Mouse (Mus musculus) heart, embryonic 13.5 days (tissue): ENCODE measurements around the gene Col27a1. TPM values are rescaled to one million over a fixed set of nuclear protein-coding genes. Genes with fewer than 3 reads are reported as not detected.

ENCODE experiments used
- ATAC-seq: fragments of 200-750 bp; cut with Nextera tagmentation; 2 replicates; pipeline ENCODE4 v1.8.0; 2017; ENCODE audit warnings: moderate TSS enrichment; ENCODE audit not compliant: insufficient number of reproducible peaks, low FRiP score, low TSS enrichment; ENCODE audit errors: extremely low read depth
- H3K27ac ChIP-seq: fragments of 300-500 bp; sonication (generic); replicated peaks from 2 replicates; pipeline ENCODE4 v1.5.1; 2015; ENCODE audit warnings: moderate library complexity, mild to moderate bottlenecking, inconsistent platforms
- H3K27me3 ChIP-seq: fragments of 300-500 bp; sonication (generic); replicated peaks from 2 replicates; pipeline ENCODE4 v1.6.1; 2015; ENCODE audit warnings: mild to moderate bottlenecking, inconsistent platforms
- H3K36me3 ChIP-seq: fragments of 300-500 bp; sonication (generic); 2 replicates; pipeline ENCODE4 v1.6.1; 2015; ENCODE audit warnings: mild to moderate bottlenecking, inconsistent platforms
- H3K4me1 ChIP-seq: fragments of 300-500 bp; sonication (generic); 2 replicates; pipeline ENCODE4 v1.6.1; 2015; ENCODE audit warnings: inconsistent platforms
- H3K4me2 ChIP-seq: fragments of 300-500 bp; sonication (generic); 2 replicates; pipeline ENCODE4 v1.6.1; 2015; ENCODE audit warnings: inconsistent platforms, mild to moderate bottlenecking, moderate library complexity
- H3K4me3 ChIP-seq: fragments of 300-500 bp; sonication (generic); 2 replicates; pipeline ENCODE4 v1.5.1; 2015; ENCODE audit warnings: moderate library complexity, mild to moderate bottlenecking, inconsistent platforms
- H3K9ac ChIP-seq: fragments of 300-500 bp; sonication (generic); 2 replicates; pipeline ENCODE4 v1.6.1; 2015; ENCODE audit warnings: inconsistent platforms, mild to moderate bottlenecking, moderate library complexity
- H3K9me3 ChIP-seq: fragments of 300-500 bp; sonication (generic); 2 replicates; pipeline ENCODE4 v1.6.1; 2016; ENCODE audit warnings: inconsistent platforms
- WGBS: fragments of 180-500 bp; shearing (Covaris S2); methylation state at CpG from one replicate; pipeline ENCODE4 v1.1.7; 2015; ENCODE audit warnings: mixed read lengths; 5-methylcytosine and 5-hydroxymethylcytosine counted together
- polyA plus RNA-seq: library from polyadenylated mRNA; unstranded; fragments of >200 nt; fragmentation: Nextera tagmentation; extraction: Ambion mirVana; gene quantifications from 2 replicates; pipeline ENCODE4 v1.2.1, GENCODE M21; 2015

Col27a1 gene
- polyA plus RNA-seq, 1 experiment from 2014 or later: 4.2 TPM

GRCm38 (mm10) chr4:63203874-63204273, 9.9 kb upstream of the Col27a1 start:
- Histone ChIP-seq H3K4me2 (no peak overlapping the region), H3K4me1 (peaks cover 29% of the 10 kb centered on the region), H3K36me3 (no peaks in the 10 kb centered on the region), H3K9ac (no peak overlapping the region), H3K9me3 (no peaks in the 10 kb centered on the region), H3K4me3 (no peak overlapping the region), H3K27ac (no peak overlapping the region), H3K27me3 (no peaks in the 10 kb centered on the region)
- no peak for ATAC-seq
- WGBS: 78% methylated on average over 7 of the region's 7 CpGs

DNA sequence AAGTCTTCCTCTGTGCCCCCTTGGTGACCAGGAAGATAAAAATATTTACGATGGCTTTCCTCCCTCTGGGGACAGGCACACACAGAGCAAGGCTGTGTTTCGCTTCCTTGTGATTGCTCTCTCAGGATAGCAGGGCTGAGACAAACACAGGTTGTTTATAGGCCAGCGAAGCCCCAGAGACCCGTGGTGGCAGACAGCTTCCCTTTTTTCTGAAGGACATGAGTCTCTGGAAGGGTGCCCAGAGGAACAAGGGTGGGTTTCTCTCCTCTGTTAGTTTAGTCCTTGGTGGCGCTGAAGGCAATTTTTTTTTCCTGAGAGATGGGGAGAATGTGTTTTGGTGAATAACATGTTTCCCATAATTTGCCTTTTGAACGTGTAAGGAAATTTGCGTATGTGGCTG, 8.2 kb upstream of the Col27a1 start:
- 57% methylated on average over 7 of the region's 7 CpGs for WGBS
- Histone ChIP-seq H3K27me3 (0 out of 2 replicates have a peak, but pooled peaks cover 4% of the 10 kb centered on the region), H3K9me3 (no peaks in the 10 kb centered on the region), H3K27ac (no peak overlapping the region), H3K36me3 (no peaks in the 10 kb centered on the region), H3K4me2 (no peak overlapping the region), H3K9ac (no peak overlapping the region), H3K4me1 (peaks cover 29% of the 10 kb centered on the region), H3K4me3 (no peak overlapping the region)
- ATAC-seq: no peak

- peaks cover 63% of the 10 kb centered on the region for H3K27me3 ChIP-seq
- H3K4me3 ChIP-seq: peak overlapping the region; percentile 74
- peak overlapping the region; percentile 62 for H3K27ac ChIP-seq
Observed at GRCm38 (mm10) chr4:63215185-63215992, 1.6 kb downstream of the Col27a1 start.

GRCm38 (mm10) chr4:63215993-63216531, 2.3 kb downstream of the Col27a1 start:
- Histone ChIP-seq H3K27me3 (peaks cover 63% of the 10 kb centered on the region), H3K4me2 (peak overlapping the region; percentile 98), H3K27ac (peak overlapping the region; percentile 62), H3K9me3 (no peaks in the 10 kb centered on the region), H3K4me1 (peaks cover 49% of the 10 kb centered on the region), H3K9ac (peak overlapping the region; percentile 90), H3K36me3 (0 out of 2 replicates have a peak, but pooled peaks cover 1% of the 10 kb centered on the region), H3K4me3 (peak overlapping the region; percentile 74)
- 2% methylated on average over 24 of the region's 24 CpGs for WGBS
- 0 out of 2 replicates have a peak, but pooled peaks have one; percentile 45 for ATAC-seq

More at GRCm38 (mm10) chr4:63215185-63215992, 1.6 kb downstream of the Col27a1 start:
- Histone ChIP-seq H3K9me3 (no peaks in the 10 kb centered on the region), H3K36me3 (no peaks in the 10 kb centered on the region), H3K9ac (peak overlapping the region; percentile 90), H3K4me1 (peaks cover 48% of the 10 kb centered on the region), H3K4me2 (peak overlapping the region; percentile 98)
- under 1% methylated on average over 69 of the region's 71 CpGs for WGBS
- no peak; the same call in 1 of the 2 replicates for ATAC-seq

GRCm38 (mm10) chr4:63216566-63216965, 2.8 kb downstream of the Col27a1 start:
- H3K4me3 ChIP-seq: peak overlapping the region; percentile 74
- peaks cover 49% of the 10 kb centered on the region for H3K4me1 ChIP-seq
- 0 out of 2 replicates have a peak overlapping the region, but pooled peaks have one; percentile 15 for H3K27ac ChIP-seq
- peak overlapping the region; percentile 98 for H3K4me2 ChIP-seq
- 0 out of 2 replicates have a peak, but pooled peaks cover 4% of the 10 kb centered on the region for H3K36me3 ChIP-seq
- peak overlapping the region; percentile 90 for H3K9ac ChIP-seq
- peaks cover 61% of the 10 kb centered on the region for H3K27me3 ChIP-seq
- no peak for ATAC-seq
- 25% methylated on average over 9 of the region's 9 CpGs for WGBS
- H3K9me3 ChIP-seq: no peaks in the 10 kb centered on the region

DNA sequence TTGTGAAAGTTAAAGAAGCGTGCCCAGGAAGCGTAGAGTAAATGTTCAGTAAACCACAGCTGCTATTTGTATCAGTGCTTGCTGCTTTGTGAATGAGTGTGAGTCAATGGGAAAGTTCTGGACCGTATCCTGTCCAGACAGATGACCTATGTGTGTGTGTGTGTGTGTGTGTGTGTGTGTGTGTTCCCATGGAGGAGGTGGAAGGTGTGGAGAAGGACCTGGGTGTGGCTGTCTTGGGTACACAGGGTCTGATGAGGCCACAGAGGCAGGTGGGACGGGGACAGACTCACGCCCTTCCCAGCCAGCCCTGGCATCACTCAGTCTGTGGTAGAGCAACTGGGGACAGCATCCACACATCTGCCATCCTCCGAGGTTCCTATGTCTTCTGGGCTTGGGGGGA, 3.7 kb downstream of the Col27a1 start:
- Histone ChIP-seq H3K27ac (no peak overlapping the region), H3K27me3 (peaks cover 51% of the 10 kb centered on the region), H3K9ac (peak overlapping the region; percentile 16; the same call in 1 of the 2 replicates), H3K4me1 (peaks cover 49% of the 10 kb centered on the region), H3K36me3 (peaks cover 9% of the 10 kb centered on the region; the same call in 1 of the 2 replicates), H3K4me3 (no peak overlapping the region), H3K4me2 (peak overlapping the region; percentile 98), H3K9me3 (no peaks in the 10 kb centered on the region)
- ATAC-seq: no peak
- WGBS: 85% methylated on average over 6 of the region's 6 CpGs

GRCm38 (mm10) chr4:63219059-63219458, 5.3 kb downstream of the Col27a1 start:
- Histone ChIP-seq H3K36me3 (peaks cover 9% of the 10 kb centered on the region; the same call in 1 of the 2 replicates), H3K4me1 (peaks cover 38% of the 10 kb centered on the region), H3K27ac (no peak overlapping the region), H3K4me3 (no peak overlapping the region), H3K4me2 (no peak overlapping the region), H3K9ac (no peak overlapping the region), H3K27me3 (peaks cover 36% of the 10 kb centered on the region), H3K9me3 (no peaks in the 10 kb centered on the region)
- WGBS: 80% methylated on average over 3 of the region's 3 CpGs
- no peak for ATAC-seq

- ATAC-seq: no peak
- Histone ChIP-seq H3K27me3 (peaks cover 31% of the 10 kb centered on the region), H3K9ac (no peak overlapping the region), H3K9me3 (no peaks in the 10 kb centered on the region), H3K27ac (no peak overlapping the region; the same call in 1 of the 2 replicates), H3K4me2 (no peak overlapping the region), H3K36me3 (peaks cover 10% of the 10 kb centered on the region; the same call in 1 of the 2 replicates), H3K4me1 (peaks cover 33% of the 10 kb centered on the region), H3K4me3 (no peak overlapping the region)
- 56% methylated on average over 6 of the region's 6 CpGs for WGBS
Observed at GRCm38 (mm10) chr4:63219635-63220034, 5.8 kb downstream of the Col27a1 start.

- H3K9me3 ChIP-seq: no peaks in the 10 kb centered on the region
- 72% methylated on average over 15 of the region's 15 CpGs for WGBS
- H3K36me3 ChIP-seq: peaks cover 13% of the 10 kb centered on the region; the same call in 1 of the 2 replicates
- no peak overlapping the region for H3K27ac ChIP-seq
- no peak overlapping the region for H3K9ac ChIP-seq
- H3K4me2 ChIP-seq: no peak overlapping the region
- peaks cover 40% of the 10 kb centered on the region for H3K4me1 ChIP-seq
- H3K4me3 ChIP-seq: no peak overlapping the region
- no peak for ATAC-seq
- H3K27me3 ChIP-seq: peaks cover 27% of the 10 kb centered on the region
Observed at GRCm38 (mm10) chr4:63221096-63221958, 7.5 kb downstream of the Col27a1 start.

- H3K27ac ChIP-seq: no peak overlapping the region
- peaks cover 13% of the 10 kb centered on the region; the same call in 1 of the 2 replicates for H3K36me3 ChIP-seq
- no peak overlapping the region for H3K4me3 ChIP-seq
- H3K9me3 ChIP-seq: no peaks in the 10 kb centered on the region
- peaks cover 18% of the 10 kb centered on the region for H3K27me3 ChIP-seq
- ATAC-seq: no peak
- 84% methylated on average over 8 of the region's 8 CpGs for WGBS
- no peak overlapping the region for H3K9ac ChIP-seq
- no peak overlapping the region for H3K4me2 ChIP-seq
- H3K4me1 ChIP-seq: peaks cover 40% of the 10 kb centered on the region
Observed at GRCm38 (mm10) chr4:63222246-63222645, 8.4 kb downstream of the Col27a1 start.

DNA sequence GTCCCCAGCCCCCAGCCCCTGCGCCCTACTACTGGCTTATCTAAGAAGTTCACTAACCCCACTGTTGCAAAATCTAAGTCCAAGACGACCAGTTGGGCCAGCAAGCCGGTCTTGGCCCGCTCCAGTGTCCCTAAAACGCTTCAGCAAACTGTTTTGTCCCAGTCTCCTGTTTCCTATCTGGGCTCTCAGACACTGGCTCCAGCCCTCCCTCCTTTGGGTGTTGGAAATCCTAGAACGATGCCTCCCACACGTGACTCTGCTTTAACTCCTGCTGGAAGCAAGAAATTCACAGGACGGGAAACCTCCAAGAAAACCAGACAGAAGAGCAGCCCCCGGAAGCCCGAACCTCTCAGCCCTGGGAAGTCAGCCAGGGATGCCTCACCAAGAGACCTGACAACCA, 11.6 kb downstream of the Col27a1 start:
- H3K27ac ChIP-seq: no peak overlapping the region

More for the DNA sequence above, 11.6 kb downstream of the Col27a1 start:
- Histone ChIP-seq H3K4me2 (no peak overlapping the region), H3K4me3 (no peak overlapping the region), H3K4me1 (peaks cover 48% of the 10 kb centered on the region), H3K36me3 (peaks cover 13% of the 10 kb centered on the region; the same call in 1 of the 2 replicates), H3K27me3 (no peaks in the 10 kb centered on the region; the same call in 1 of the 2 replicates), H3K9ac (no peak overlapping the region), H3K9me3 (no peaks in the 10 kb centered on the region)
- ATAC-seq: no peak
- WGBS: 64% methylated on average over 10 of the region's 10 CpGs
